Mouse (Mus musculus) activated CD4-positive, CD25-positive, alpha-beta regulatory T cell, adult 4 months (primary cell): ENCODE results near the gene Sct. TPM values are rescaled to one million over a fixed set of nuclear protein-coding genes. Genes with fewer than 3 reads are reported as not detected.

Experiments used
- ATAC-seq: one replicate; pipeline ENCODE4 v1.8.0; 2017
- polyA plus RNA-seq, 2 experiments: library from polyadenylated mRNA; unstranded; fragments of 100-300 nt; shearing (Covaris generic); gene quantifications; one replicate each; pipeline ENCODE4 v1.2.1; 2017

The Sct gene
- polyA plus RNA-seq: not detected

DNA sequence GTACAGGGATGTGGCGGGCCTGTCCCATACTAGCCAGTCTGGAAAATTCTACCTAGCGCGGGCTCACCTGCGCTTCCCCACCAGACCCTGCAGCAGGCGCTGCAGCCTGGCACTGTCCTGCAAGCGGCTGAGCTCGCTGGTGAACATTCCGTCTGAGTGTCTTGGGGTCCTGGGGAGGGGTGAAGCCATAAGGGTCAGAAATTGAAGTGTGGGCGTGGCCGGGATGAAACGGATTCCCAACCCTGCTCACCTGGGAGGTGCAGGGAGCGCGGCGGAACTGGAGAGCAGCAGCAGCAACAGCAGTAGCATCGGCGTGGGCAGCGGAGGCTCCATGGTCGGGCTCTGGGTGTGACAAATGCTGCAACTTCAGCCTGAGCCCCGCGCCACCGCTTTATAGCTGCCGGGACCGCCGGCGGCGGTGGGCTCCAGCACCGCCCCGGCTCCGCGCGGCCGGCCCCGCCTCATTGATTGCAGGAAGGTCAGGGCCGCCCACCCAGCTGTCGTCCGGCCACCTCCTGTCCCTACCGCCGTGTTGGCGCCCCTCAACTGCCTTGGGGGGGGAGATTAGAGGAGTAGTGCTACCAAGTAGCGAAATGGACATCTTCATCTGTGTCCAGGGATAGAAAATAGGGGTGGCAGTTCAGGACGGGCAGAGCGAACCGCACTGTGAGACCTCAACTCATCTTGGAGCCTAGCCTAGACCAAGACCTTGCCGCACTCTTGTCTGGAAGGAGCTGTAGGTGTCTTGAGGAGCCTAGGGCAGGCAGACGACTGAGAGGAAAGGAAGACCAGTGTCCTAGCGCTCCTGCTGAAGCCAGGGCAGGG is at the start of gene Sct:
Gene Sct, minus strand, starts transcription at position 368 of the 825 bp plus-strand sequence.
- ATAC-seq: peak; percentile 14

DNA sequence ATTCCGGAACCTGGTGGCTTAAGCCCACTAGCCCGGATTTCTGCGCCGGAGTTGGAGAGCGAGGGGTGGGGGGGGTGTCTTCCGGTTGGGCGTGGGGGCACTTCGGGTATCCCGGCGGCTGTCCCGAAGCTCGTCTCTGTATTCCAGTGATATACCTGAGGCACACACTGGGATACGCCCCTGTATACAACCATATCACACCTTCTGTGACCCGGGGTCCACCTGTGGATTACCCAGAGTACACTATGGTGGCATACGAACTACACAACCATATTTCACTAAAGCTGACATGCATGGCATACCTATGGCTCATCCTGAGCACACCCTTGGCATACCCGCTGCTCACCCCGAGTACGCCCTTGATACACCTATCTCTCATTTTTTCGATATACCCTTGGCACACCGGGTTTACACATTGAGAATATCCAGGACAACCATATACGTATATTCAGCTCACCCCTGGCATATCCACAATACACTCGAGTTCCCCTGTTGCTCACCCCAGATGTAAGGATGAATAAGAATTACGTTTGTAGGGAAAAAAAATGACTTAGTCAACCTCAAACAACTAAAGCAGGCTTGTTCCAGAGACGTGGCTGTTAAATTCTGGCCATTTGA is 49.5 kb upstream of the Sct start:
- ATAC-seq: no peak

DNA sequence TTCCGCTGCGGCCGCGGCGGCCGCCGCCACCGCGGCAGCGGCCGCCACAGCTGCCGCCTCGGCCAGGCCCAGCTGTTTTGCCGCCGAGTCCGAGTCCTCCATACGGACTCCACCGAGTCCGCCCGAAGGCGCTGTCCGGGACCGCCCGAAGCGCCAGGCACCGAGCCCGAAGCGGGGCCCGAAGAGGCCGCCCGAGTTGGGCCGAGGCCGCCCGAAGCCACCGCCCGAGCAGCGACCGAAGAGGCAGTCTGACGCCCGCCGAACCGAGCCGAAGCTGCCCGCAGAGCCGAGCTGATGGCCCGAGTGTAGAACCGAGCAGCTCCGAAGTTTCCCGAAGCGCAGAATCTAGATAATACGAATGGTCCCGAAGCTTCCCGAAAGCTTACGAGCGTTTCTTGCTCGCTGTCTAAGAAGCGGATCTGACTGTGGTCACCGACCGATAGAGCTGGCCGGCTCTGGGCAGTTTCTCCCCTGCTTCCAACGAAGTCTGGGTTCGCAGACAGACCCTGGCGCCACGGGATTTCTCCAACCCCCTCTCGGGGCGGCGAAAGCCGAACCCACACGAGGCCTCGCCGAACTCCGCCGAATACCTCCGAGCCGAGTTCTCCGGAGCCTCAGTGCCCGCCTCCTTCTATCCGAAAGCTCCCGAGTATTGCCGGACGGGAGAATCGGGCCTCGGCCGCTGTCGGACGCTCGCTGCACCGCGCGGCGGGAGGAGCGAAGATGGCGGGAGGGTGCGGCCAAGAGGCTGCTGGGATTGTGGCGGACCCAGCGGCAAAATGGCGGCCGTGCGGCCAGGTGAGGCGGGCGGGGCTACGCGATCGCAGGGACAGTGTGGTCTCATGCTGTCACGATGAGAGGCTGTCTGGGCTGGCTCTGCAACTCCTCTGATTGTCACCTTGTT is 48.8 kb upstream of the Sct start, which contains the start of the genes Deaf1 and Tmem80:
Gene Deaf1, minus strand, starts transcription at position 222 of the 904 bp plus-strand sequence.
Gene Tmem80, plus strand, starts transcription at position 271 of the 904 bp plus-strand sequence.
- ATAC-seq: peak; percentile 87

DNA sequence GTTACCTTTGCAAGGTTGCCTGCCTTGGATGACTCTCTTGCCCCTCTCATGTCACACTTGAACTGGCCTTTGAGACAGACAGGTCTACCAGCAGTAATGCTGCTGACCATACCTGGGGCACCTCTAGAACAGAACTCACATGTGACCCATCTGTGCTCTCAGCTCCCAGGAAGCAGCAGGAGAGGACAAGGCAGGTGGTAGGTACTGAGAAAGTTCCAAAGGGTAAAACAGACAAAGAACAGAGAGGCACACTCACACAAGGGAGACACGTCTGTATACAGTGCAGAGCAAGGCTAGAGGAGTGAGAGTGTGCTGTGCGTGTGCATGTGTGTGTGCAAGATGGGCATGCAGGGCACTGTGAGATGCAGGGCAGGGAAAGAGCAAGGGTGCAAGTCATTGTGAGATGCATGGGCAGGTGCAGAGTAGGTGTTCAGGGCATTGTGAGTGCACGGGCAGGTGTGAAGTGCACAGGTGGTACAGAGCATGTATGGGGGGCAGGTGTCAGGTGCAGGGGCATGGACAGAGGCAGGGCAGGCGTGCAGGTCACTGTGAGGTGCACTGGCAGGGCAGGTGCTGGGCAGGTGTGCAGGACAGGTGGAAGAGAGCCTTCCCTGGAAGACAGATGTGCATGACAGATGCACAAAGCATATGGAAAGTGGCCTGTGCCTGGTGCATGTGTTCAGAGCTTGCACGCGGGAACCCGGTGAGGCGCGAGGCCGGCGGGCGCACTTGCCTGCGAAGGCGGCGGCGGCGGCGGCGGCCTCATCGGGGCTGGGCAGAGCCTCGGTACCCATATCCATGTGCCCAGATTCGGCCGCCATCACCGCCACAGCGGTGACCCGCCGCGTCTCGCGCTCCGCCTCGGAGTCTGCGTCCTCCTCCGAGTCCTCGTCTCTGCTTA is 47.9 kb upstream of the Sct start:
- ATAC-seq: peak; percentile 9

DNA sequence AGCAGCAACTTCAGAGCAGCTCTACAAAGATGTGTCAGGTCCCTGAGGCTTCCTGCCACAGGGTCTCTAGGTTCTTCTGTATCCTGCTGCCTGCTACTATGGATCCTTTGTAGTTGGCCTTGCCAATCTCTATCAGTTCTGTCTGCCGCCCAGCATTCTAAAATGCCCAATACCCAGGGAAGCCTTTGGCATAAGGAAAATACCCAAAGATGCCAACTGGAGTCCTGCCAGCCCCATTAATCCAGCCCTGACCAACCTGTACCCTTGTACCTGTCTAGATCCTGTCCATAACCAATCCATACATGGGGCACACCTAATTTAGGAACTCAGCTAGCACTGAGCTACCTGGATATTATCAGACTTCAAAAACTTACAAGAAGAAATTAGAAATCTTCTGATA is 45.8 kb upstream of the Sct start:
- no peak for ATAC-seq

DNA sequence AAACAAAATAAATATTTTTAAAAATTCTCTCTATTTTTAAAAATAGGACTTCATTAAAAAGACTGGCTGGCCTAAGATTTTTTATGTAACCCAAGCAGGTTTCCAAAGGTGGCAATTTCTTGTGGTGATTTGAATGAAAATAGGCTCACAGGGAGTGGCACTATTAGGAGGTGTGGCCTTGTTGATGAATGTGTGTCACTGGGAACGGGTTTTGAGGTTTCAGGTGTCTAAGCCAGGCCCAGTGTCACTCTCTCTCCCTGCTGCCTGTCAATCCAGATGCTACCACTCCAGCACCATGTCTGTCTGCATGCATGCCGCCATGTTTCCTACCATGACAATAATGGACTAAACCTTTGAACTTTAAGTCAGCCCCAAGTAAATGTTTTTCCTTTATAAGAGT is 40.5 kb upstream of the Sct start:
- no peak for ATAC-seq

DNA sequence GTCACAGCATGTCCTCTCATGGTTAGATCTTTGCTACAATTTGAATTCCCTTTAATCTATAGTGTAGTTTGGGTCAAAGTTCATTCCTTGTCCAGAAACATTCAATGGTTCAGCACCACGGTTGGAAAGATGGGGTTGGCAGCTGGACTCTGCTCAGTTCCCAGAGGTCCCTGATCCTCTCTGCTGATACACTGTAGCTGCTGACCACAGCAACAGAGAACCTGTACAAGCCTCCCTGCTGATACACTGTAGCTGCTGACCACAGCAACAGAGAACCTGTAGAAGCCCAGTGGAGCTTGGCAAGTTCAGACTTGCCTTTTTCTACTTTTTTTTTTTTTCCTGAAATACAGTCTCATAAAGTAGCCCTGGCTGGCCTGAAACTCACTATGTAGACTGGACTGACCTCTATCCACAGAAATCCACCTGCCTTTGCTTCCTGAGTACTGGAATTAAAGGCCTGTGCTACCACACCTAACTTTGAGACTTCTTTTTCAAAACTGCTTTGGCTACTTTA is 38.7 kb upstream of the Sct start:
- no peak for ATAC-seq

DNA sequence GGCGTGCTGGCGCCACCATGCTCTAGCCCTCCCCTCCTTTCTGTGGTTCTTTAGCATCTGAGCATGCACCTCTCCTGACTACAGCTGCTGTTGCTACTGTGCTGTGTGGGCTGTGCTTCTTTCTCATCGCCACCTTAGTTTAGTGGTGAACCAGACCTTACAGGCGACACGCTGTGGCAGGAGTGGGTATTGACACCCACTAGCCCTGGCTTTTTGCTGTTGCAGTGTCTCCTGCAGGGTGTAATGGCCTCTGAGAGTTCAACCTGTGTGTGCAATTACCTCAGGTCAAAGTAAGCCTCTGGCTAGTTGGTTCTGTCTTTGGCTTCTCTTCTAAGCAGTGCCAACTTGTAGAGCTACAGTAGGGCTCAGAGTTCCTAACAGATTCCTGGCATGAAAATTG is 37.0 kb upstream of the Sct start:
- peak; percentile 90 for ATAC-seq

DNA sequence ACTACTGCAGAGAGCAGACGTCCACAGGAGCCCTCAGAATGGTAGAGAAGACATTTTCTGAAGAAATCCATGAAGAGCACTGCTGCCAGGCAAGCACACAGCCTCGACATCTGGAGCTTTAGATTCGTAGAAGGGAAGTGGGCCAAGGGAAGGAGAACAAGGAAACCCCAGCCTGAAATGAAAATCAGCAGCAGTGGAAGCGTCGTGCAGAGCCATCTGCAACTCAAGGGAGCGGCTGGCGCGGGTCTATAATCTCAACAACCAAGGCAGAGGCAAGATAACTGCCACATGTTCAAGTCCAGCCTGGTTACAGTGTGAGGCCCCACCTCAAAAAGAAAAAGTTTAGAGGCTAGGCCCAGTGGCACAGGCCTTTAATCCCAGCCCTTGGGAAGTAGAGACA is 36.1 kb upstream of the Sct start:
- no peak for ATAC-seq

DNA sequence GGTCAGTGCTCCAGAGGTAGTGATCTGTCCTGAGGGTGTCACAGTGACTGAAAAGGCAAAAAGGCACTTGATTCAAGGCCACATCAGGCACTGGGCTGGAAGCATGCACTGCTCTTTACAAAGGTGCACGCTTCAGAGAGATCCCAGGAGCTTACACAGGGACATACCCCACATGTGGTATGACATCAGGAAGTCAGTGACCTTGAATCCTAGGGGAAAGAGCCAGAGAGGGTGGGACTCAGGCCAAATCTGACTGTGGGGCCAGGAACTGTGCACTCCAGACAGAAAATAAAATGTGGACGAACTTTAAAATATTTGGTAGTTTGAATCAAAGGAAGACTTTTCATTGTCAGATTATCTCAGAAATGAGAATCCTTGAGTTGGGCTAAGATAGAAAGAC is 35.5 kb upstream of the Sct start:
- ATAC-seq: no peak

DNA sequence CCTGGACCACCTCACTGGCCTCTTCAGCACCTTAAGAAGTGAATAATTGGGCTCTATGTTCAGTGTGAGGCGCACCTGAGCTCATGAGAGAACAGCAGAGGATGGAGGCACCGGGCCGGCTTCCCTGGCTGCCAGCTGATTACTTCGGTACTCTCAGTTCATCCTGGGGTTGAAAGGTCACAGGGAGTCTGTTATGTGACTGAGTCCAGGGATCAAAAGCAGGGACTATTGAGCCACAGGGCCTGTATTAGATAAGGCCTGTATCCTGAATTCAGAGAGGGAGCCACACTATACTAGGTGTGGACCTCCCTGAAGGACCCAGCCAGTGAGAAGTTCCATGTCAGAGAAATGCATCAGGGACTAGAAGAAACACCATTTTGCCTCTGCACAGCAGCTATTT is 25.6 kb upstream of the Sct start:
- no peak for ATAC-seq

DNA sequence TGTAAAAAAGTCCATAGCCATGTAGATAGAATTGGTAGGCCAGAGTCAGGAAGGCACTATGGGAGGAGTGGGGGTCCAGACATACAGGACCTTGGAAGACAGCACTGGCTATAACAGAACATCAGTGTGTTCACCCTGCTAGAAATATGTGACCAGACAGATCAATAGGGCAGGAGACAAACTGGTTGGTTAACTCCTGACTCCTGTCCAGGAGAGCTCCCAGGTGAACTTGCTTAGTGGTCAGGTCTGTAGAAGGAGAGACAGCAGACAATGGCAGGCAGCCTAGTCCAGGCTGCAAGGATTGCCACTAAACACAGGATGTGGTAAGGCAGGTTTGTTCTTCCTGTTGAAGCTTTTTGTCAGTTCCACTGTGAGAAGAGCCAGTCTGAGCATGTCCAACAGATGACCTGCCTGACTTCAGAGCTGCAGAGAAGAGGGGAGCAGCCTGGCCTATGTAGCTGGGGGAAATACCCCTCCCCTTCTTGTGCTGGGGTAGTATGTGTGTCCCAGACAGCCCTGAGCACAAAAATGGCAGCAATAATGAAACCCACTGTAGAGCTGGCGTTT is 23.9 kb upstream of the Sct start:
- ATAC-seq: peak; percentile 98

DNA sequence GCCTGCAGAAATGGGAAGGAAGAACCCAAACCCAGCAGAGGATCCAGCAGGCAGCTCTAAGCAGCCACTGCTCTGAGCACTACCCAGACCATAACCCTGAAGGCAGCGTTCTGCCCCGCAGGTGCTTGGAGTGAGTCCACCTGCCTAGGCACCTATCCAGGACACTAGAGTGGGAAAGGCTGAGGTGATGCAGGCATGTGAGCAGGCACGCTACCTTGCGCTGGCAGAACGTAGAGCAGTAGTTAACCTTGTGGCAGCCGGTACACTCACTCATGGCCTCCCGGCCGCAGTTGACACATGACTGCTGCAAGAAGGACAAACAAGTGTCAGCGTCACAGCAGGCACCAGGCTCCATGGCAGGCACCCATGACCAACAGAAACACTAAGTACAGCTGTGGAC is 22.5 kb upstream of the Sct start:
- ATAC-seq: no peak

DNA sequence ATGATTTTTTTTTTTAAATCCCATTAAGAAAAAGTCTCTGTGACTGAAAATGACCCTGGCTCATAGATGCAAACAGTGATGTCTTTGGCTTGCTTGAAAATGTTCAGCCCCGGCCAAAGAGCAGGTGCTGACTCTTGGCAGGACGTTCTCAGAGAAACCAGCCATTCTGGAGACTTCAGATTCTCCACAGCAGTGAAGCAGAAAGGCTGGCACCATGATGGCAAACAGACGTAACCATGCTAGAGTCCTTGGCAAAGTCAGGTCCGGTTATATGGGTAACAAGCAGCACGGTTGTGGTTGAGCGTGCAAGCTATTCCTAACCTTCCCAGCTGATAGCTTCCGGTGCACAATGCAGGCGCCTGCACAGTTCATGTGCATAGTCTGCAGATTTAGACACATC is 20.2 kb upstream of the Sct start:
- ATAC-seq: no peak

DNA sequence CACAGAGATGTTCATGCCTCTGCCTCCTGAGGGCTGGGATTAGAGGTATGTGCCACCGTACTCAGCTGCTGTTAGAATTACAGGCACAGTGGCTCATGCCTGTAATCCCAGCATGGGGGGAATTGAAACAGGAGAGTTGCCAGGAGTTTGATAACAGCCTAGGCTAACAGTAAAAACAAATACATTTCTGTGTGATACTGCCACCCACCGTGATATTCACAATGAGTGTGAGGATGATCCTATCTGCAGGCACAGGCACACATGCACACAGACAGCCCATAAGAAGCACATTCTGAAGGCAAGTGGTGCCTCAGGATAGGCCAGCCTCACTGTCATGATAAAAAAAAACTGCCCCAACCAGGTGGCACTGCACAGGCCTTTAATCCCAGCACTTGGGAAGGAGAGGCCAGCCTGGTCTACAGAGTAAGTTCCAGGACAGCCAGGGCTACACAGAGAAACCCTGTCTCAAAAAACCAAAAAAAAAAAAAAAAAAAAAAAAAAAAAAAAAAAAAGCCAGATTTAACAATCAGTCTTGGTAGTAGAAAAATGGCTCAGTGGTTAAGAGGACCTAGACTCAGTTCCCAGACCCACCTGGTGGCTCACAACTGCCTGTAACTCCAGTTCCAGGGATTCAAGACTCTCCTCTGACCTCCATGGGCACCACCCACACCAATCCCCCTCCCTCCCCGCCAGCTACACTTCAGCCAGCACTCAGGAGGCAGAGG is 19.2 kb upstream of the Sct start:
- ATAC-seq: no peak

DNA sequence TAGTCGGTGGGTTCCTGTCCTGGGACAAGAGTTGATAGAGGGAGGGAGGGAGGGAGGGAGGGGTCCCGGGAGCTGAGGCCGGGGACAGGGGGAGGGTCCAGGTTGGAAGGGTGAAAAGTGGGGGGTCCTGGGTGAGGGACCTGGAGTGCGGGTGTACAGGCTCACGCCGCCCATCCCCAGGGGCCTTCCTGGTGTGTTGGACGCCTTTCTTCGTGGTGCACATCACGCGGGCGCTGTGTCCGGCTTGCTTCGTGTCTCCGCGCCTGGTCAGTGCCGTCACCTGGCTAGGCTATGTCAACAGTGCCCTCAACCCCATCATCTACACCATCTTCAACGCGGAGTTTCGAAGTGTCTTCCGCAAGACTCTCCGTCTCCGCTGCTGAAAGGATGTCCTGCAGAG is 15.5 kb upstream of the Sct start:
- ATAC-seq: no peak

DNA sequence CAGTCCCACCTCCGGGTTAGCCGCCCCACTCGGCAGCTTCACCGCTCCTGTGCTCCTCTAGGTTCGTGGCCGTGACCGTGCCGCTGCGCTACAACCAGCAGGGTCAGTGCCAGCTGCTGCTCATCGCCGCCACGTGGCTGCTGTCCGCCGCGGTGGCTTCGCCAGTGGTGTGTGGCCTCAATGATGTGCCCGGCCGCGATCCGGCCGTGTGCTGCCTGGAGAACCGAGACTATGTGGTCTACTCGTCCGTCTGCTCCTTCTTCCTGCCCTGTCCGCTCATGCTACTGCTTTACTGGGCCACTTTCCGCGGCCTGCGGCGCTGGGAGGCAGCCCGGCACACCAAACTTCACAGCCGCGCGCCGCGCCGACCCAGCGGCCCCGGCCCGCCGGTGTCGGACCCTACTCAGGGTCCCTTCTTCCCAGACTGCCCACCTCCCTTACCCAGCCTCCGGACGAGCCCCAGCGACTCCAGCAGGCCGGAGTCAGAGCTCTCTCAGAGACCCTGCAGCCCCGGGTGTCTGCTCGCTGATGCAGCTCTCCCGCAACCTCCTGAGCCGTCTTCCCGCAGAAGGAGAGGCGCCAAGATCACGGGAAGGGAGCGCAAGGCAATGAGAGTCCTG is 15.0 kb upstream of the Sct start:
- no peak for ATAC-seq

DNA sequence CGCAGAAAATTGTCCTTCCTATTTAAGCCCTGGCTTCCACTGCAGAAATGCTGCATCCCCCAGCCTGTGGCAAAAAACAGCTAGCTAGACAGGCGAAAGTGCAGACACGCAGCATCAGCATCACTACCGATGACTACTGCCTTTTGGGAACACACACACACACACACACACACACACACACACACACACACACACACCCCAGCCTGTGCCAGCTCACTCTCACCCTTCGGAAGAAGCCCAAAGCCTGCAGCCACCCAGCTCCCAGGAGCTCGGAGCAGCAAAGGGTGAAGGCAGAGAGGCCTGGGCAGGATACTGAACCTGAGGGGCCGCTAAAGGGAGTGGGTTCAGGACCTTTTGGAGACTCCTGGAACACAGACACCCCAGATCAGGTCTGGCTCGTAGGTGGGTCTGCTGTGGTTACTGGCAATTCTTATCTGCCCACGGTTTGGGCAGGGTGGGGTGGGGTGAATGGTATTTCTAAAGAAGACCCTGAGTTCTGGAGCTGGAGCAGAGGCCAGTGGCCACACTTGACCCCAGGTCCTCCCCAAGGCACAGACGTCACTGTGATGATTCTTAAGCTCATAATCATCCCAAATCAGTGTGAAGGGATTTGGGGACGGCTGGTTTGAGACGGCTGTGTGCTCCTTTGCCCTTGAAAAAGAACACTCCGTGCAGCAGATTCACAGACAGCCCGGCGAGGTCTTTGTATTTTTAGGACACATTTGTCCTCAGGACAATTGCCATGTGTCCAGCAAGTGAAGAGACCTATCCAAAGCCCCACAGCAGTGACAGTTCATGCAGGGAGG is 13.9 kb upstream of the Sct start:
- ATAC-seq: no peak

DNA sequence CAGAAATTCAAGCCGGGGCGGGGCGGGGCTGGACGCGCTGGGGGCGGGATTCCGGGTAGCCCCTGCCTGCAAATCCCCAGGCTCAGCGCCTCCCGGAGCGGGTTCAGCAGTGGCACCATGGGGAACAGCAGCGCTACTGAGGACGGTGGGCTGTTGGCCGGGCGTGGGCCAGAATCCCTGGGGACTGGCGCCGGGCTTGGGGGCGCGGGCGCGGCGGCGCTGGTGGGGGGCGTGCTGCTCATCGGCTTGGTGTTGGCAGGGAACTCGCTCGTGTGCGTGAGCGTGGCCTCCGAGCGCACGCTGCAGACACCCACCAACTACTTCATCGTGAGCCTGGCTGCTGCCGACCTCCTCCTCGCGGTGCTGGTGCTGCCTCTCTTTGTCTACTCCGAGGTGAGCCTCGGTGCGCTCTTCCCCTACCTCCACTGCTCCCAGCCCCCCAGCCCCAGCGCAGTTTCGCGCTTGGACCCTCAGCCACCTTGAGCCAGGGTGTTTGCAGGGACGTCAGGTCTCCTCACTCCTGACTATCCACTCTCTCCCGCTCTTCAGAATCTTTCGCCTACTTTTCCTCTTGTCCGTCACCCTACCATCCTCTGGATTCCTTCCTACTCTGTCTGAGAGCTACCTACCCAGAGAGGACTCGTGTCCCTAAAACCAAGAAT is 13.1 kb upstream of the Sct start, which contains the start of gene Drd4:
Gene Drd4, plus strand, starts transcription at position 86 of the 662 bp plus-strand sequence.
- ATAC-seq: no peak
